Mouse (Mus musculus): ENCODE measurements around the gene Hmmr.

GRCm38 (mm10) chr11:40759896-40760295, 26.7 kb upstream of the Hmmr start:
- TF ChIP-seq HCFC1 (IDR thresholded peaks at IDR 0.05; ENCODE audit: borderline replicate concordance, insufficient read depth, low read length): no peak
- TF ChIP-seq ZNF384 (IDR thresholded peaks at IDR 0.05; ENCODE audit: low read depth, low read length): no peak
- no peak for TF ChIP-seq ZC3H11A (IDR thresholded peaks at IDR 0.05; ENCODE audit: borderline replicate concordance, low read depth, low read length)
- TF ChIP-seq CHD2 (IDR thresholded peaks at IDR 0.05; ENCODE audit: low read depth, low read length): no peak
- TF ChIP-seq MAFK (IDR thresholded peaks at IDR 0.05; ENCODE audit: insufficient read depth, low read depth, low read length): no peak

Measured in ES-E14 (cell line).